Mouse (Mus musculus) ES-Bruce4 (cell line): ENCODE data around the gene Ttc13.

Source experiments
- CTCF ChIP-seq: IDR thresholded peaks from one replicate; pipeline ENCODE4 v1.8.1; 2011; ENCODE audit warnings: low read depth, low read length
- EP300 ChIP-seq: IDR thresholded peaks from 2 replicates; pipeline ENCODE4 v1.6.1; 2011; ENCODE audit warnings: low read depth, low read length; ENCODE audit not compliant: insufficient read depth
- POLR2A ChIP-seq: IDR thresholded peaks from one replicate; pipeline ENCODE4 v1.8.1; 2011; ENCODE audit warnings: low read length; ENCODE audit not compliant: insufficient read depth

GRCm38 (mm10) chr8:124681077-124681791 is 40.5 kb downstream of the Ttc13 start:
- no peak for TF ChIP-seq CTCF
- no peak for TF ChIP-seq POLR2A
- no peak for TF ChIP-seq EP300
